Mouse (Mus musculus) bone marrow macrophage, adult 2 months (primary cell): ENCODE measurements around the gene Gm49380. TPM values are rescaled to one million over a fixed set of nuclear protein-coding genes. Genes with fewer than 3 reads are reported as not detected.

Experiments used
- H3K27ac ChIP-seq: 2 replicates; pipeline ENCODE4 v1.5.1; 2012; ENCODE audit warnings: low read depth, low read length; ENCODE audit not compliant: insufficient read depth
- H3K4me1 ChIP-seq: 2 replicates; pipeline ENCODE4 v1.6.1; 2012; ENCODE audit warnings: low read length; ENCODE audit not compliant: control insufficient read depth, insufficient read depth
- H3K4me3 ChIP-seq: 2 replicates; pipeline ENCODE4 v1.5.1; 2012; ENCODE audit warnings: mild to moderate bottlenecking, low read length, moderate library complexity; ENCODE audit not compliant: insufficient read depth
- CTCF ChIP-seq: IDR thresholded peaks from 2 replicates; pipeline ENCODE4 v1.5.1; 2012; ENCODE audit warnings: low read depth, mild to moderate bottlenecking, low read length, moderate library complexity
- POLR2A ChIP-seq: IDR thresholded peaks from 2 replicates; pipeline ENCODE4 v1.6.1; 2012; ENCODE audit warnings: mild to moderate bottlenecking, low read depth, low read length, borderline replicate concordance
- polyA plus RNA-seq: library from polyadenylated mRNA; stranded (reverse); fragments of >200 nt; gene quantifications from 2 replicates; pipeline ENCODE4 v1.2.4, GENCODE M21; 2012; ENCODE audit not compliant: missing spikeins, insufficient read depth, insufficient read length

Gm49380 gene
- polyA plus RNA-seq, 1 experiment = not detected

GRCm38 (mm10) chr9:44041511-44042395, 71.5 kb downstream of the Gm49380 start:
- Histone ChIP-seq H3K4me3 (no peak overlapping the region), H3K27ac (no peak overlapping the region), H3K4me1 (no peaks in the 10 kb centered on the region)
- TF ChIP-seq POLR2A (no peak), CTCF (no peak)

GRCm38 (mm10) chr9:44037106-44037505, 76.2 kb downstream of the Gm49380 start:
- TF ChIP-seq POLR2A (no peak), CTCF (no peak)
- no peaks in the 10 kb centered on the region for H3K4me1 ChIP-seq
- H3K27ac ChIP-seq = no peak overlapping the region
- no peak overlapping the region for H3K4me3 ChIP-seq

GRCm38 (mm10) chr9:44033957-44034727, 79.2 kb downstream of the Gm49380 start:
- Histone ChIP-seq H3K4me3 (no peak overlapping the region), H3K4me1 (no peaks in the 10 kb centered on the region), H3K27ac (no peak overlapping the region)
- TF ChIP-seq CTCF (no peak), POLR2A (no peak)

GRCm38 (mm10) chr9:44033317-44033716, 80.0 kb downstream of the Gm49380 start:
- no peak for TF ChIP-seq CTCF
- no peak for TF ChIP-seq POLR2A
- no peak overlapping the region for H3K27ac ChIP-seq
- H3K4me1 ChIP-seq = no peaks in the 10 kb centered on the region
- no peak overlapping the region for H3K4me3 ChIP-seq

GRCm38 (mm10) chr9:44031946-44032345, 81.4 kb downstream of the Gm49380 start:
- TF ChIP-seq POLR2A (no peak), CTCF (no peak)
- Histone ChIP-seq H3K4me3 (no peak overlapping the region), H3K27ac (no peak overlapping the region), H3K4me1 (no peaks in the 10 kb centered on the region)

- H3K27ac ChIP-seq = no peak overlapping the region
- TF ChIP-seq POLR2A (no peak), CTCF (no peak)
- no peaks in the 10 kb centered on the region for H3K4me1 ChIP-seq
- no peak overlapping the region for H3K4me3 ChIP-seq
These were observed 82.2 kb downstream of the Gm49380 start for GRCm38 (mm10) chr9:44031079-44031478.

GRCm38 (mm10) chr9:44030646-44031045, 82.7 kb downstream of the Gm49380 start:
- no peak overlapping the region for H3K27ac ChIP-seq
- H3K4me1 ChIP-seq = no peaks in the 10 kb centered on the region
- H3K4me3 ChIP-seq = no peak overlapping the region
- TF ChIP-seq CTCF (no peak), POLR2A (no peak)

GRCm38 (mm10) chr9:44029580-44030236, 83.6 kb downstream of the Gm49380 start:
- Histone ChIP-seq H3K27ac (no peak overlapping the region), H3K4me3 (no peak overlapping the region), H3K4me1 (no peaks in the 10 kb centered on the region)
- TF ChIP-seq POLR2A = no peak
- no peak for TF ChIP-seq CTCF

- no peak for TF ChIP-seq POLR2A
- TF ChIP-seq CTCF = no peak
- no peak overlapping the region for H3K27ac ChIP-seq
- H3K4me1 ChIP-seq = no peaks in the 10 kb centered on the region
- H3K4me3 ChIP-seq = no peak overlapping the region
These were observed 89.2 kb downstream of the Gm49380 start for GRCm38 (mm10) chr9:44024096-44024495.

GRCm38 (mm10) chr9:44022100-44022847, 91.0 kb downstream of the Gm49380 start:
- no peak for TF ChIP-seq POLR2A
- TF ChIP-seq CTCF = no peak
- Histone ChIP-seq H3K4me1 (no peaks in the 10 kb centered on the region), H3K4me3 (no peak overlapping the region), H3K27ac (no peak overlapping the region)
